Mouse (Mus musculus): ENCODE data around the gene Mospd3. TPM values are rescaled to one million over a fixed set of nuclear protein-coding genes. Genes with fewer than 3 reads are reported as not detected.
A peak's percentile ranks its signal among the peaks of the same experiment; 100 is the strongest.

The Mospd3 gene
- total and polyA plus RNA-seq, 3 experiments, result 10.7 to 32.3 (median 16.3) TPM

- no peak overlapping the region for H3K27ac ChIP-seq
- H3K4me3 ChIP-seq, result peak overlapping the region; percentile 34; the same call in 1 of the 2 replicates
- peak overlapping the region; percentile 9 for H3K9ac ChIP-seq (ENCODE audit: low read depth, low read length)
- DNase-seq, result peak; percentile 41 to 45
- 10% methylated on average over 27 of the region's 27 CpGs for whole genome bisulfite sequencing
- H3K4me1 ChIP-seq (ENCODE audit: control insufficient read depth, insufficient read depth, low read length), result no peaks in the 10 kb centered on the region
- H3K36me3 ChIP-seq (ENCODE audit: control insufficient read depth, insufficient read depth, low read length), result no peaks in the 10 kb centered on the region
- intact Hi-C loops (cut with DNase I), result loop anchor here (5.0 kb wide), 1 partner anchor 174 kb away; no protein-coding TSS in a partner anchor
- H3K27me3 ChIP-seq (ENCODE audit: control insufficient read depth, insufficient read depth, low read length), result 0 out of 2 replicates have a peak, but pooled peaks cover 3% of the 10 kb centered on the region
- H3K79me2 ChIP-seq (replicated peaks; ENCODE audit: control insufficient read depth, insufficient read depth, low read length), result no peaks in the 10 kb centered on the region
- TF ChIP-seq POLR2A (IDR thresholded peaks at IDR 0.05; ENCODE audit: insufficient read depth, low read depth, low read length), result no peak
Measured at GRCm38 (mm10) chr5:137583670-137584169, 17.1 kb downstream of the Mospd3 start.

- Histone ChIP-seq H3K27me3 (ENCODE audit: control insufficient read depth, insufficient read depth, low read length) (0 out of 2 replicates have a peak, but pooled peaks cover 3% of the 10 kb centered on the region), H3K4me3 (no peak overlapping the region), H3K79me2 (replicated peaks; ENCODE audit: control insufficient read depth, insufficient read depth, low read length) (no peaks in the 10 kb centered on the region), H3K4me1 (ENCODE audit: control insufficient read depth, insufficient read depth, low read length) (no peaks in the 10 kb centered on the region), H3K27ac (no peak overlapping the region), H3K36me3 (ENCODE audit: control insufficient read depth, insufficient read depth, low read length) (no peaks in the 10 kb centered on the region), H3K9ac (ENCODE audit: low read depth, low read length) (no peak overlapping the region)
- intact Hi-C loops (cut with DNase I), result loop anchor here (5.0 kb wide), 1 partner anchor 175 kb away; no protein-coding TSS in a partner anchor
- no peak for DNase-seq
- 45% methylated on average over 8 of the region's 8 CpGs for WGBS
- no peak for TF ChIP-seq EP300 (IDR thresholded peaks at IDR 0.05; ENCODE audit: insufficient read depth, low read depth, low read length)
- no peak for TF ChIP-seq CTCF (IDR thresholded peaks at IDR 0.05)
- TF ChIP-seq POLR2A (IDR thresholded peaks at IDR 0.05; ENCODE audit: insufficient read depth, low read depth, low read length), result no peak
Measured at GRCm38 (mm10) chr5:137582702-137583101, 18.2 kb downstream of the Mospd3 start.

- DNase-seq, result no peak
- Histone ChIP-seq H3K79me2 (replicated peaks; ENCODE audit: control insufficient read depth, insufficient read depth, low read length) (no peaks in the 10 kb centered on the region), H3K4me3 (no peak overlapping the region), H3K27me3 (ENCODE audit: control insufficient read depth, insufficient read depth, low read length) (0 out of 2 replicates have a peak, but pooled peaks cover 3% of the 10 kb centered on the region), H3K4me1 (ENCODE audit: control insufficient read depth, insufficient read depth, low read length) (no peaks in the 10 kb centered on the region), H3K36me3 (ENCODE audit: control insufficient read depth, insufficient read depth, low read length) (no peaks in the 10 kb centered on the region), H3K9ac (ENCODE audit: low read depth, low read length) (no peak overlapping the region), H3K27ac (no peak overlapping the region)
- 70% methylated on average over 6 of the region's 6 CpGs for WGBS
- intact Hi-C loops (cut with DNase I), result loop anchor here (5.0 kb wide), 1 partner anchor 177 kb away; no protein-coding TSS in a partner anchor
- TF ChIP-seq EP300 (IDR thresholded peaks at IDR 0.05; ENCODE audit: insufficient read depth, low read depth, low read length), result no peak
- no peak for TF ChIP-seq POLR2A (IDR thresholded peaks at IDR 0.05; ENCODE audit: insufficient read depth, low read depth, low read length)
- no peak for TF ChIP-seq CTCF (IDR thresholded peaks at IDR 0.05)
Measured at GRCm38 (mm10) chr5:137580246-137580645, 20.6 kb downstream of the Mospd3 start.

DNA sequence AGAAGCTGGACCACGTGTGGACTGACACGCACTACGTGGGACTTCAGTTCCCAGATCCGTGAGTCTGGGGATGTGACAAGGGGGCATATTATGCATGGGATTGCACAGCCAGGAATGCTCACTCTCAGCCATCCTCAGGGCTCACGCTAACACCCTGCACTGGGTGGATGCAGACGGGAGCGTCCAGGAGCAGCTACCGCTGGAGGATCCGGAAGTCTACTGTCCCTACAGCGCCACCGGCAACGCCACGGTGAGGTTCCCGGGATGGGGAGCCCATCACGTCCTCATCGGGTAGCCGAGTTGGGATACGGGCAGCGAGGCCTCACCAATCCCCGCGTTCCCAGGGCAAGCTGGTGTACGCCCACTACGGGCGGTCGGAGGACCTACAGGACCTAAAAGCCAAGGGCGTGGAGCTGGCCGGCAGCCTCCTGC is 26.4 kb downstream of the Mospd3 start:
- Histone ChIP-seq H3K27ac (no peak overlapping the region), H3K27me3 (ENCODE audit: control insufficient read depth, insufficient read depth, low read length) (peaks cover 2% of the 10 kb centered on the region), H3K4me3 (peak overlapping the region; percentile 39), H3K4me1 (ENCODE audit: control insufficient read depth, insufficient read depth, low read length) (peaks cover 2% of the 10 kb centered on the region; the same call in 1 of the 2 replicates), H3K36me3 (ENCODE audit: control insufficient read depth, insufficient read depth, low read length) (no peaks in the 10 kb centered on the region), H3K9ac (ENCODE audit: low read depth, low read length) (no peak overlapping the region; the same call in 1 of the 2 replicates), H3K79me2 (replicated peaks; ENCODE audit: control insufficient read depth, insufficient read depth, low read length) (no peaks in the 10 kb centered on the region)
- peak; percentile 49 to 61 for DNase-seq
- intact Hi-C loops (cut with DNase I), result no loop called here
- 10% methylated on average over 27 of the region's 27 CpGs for WGBS
- TF ChIP-seq EP300 (IDR thresholded peaks at IDR 0.05; ENCODE audit: insufficient read depth, low read depth, low read length) (no peak), CTCF (IDR thresholded peaks at IDR 0.05) (peak; percentile 64), POLR2A (IDR thresholded peaks at IDR 0.05; ENCODE audit: insufficient read depth, low read depth, low read length) (no peak)

DNA sequence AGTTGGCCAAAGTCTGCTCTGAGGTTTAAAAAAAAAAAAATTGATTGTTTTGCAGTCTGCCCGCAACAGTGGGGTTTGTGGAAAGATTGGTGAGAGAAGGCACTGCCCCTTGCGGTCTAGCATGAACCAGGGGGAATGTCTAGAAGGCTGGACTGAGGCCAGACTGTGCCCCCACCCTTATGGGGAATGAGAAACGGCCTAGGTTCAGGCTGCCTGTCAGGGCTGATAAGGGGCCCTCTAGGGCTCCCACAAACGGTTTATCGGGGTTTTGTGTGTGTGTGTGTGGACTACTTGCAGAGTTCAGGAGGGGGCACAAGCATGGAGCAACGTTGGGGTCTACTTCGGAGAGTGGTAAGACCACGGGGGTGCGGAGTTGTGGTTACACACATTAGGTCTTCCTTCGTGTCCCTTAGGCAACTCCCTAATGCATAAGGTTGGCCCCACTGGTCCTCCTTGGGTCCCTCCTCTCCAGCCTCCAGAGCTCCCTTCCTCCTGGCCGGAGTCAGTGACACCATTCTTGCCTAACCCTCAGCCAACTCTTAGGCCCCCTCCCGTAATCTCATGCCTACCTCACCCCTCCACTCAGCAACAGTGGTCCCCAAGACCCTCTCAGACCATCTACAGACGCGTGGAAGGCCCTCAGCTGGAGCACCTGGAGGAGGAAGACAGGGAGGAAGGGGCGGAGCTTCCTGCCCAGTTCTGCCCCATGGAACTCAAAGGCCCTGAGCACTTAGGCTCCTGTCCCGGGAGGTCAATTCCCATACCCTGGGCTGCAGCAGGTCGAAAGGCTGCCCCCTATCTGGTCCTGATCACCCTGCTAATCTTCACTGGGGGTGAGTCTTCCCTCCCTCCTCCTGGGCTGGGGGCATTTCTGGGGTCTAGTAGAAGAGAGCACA is 29.9 kb downstream of the Mospd3 start:
- 63% methylated on average over 17 of the region's 17 CpGs for WGBS
- intact Hi-C loops (cut with DNase I), result no loop called here
- no peaks in the 10 kb centered on the region for H3K79me2 ChIP-seq (replicated peaks; ENCODE audit: control insufficient read depth, insufficient read depth, low read length)
- no peaks in the 10 kb centered on the region for H3K36me3 ChIP-seq (ENCODE audit: control insufficient read depth, insufficient read depth, low read length)
- TF ChIP-seq EP300 (IDR thresholded peaks at IDR 0.05; ENCODE audit: insufficient read depth, low read depth, low read length) (no peak), CTCF (IDR thresholded peaks at IDR 0.05) (no peak), POLR2A (IDR thresholded peaks at IDR 0.05; ENCODE audit: insufficient read depth, low read depth, low read length) (no peak)
- no peak overlapping the region for H3K4me3 ChIP-seq
- H3K4me1 ChIP-seq (ENCODE audit: control insufficient read depth, insufficient read depth, low read length), result peaks cover 2% of the 10 kb centered on the region; the same call in 1 of the 2 replicates
- no peak for DNase-seq
- peaks cover 2% of the 10 kb centered on the region for H3K27me3 ChIP-seq (ENCODE audit: control insufficient read depth, insufficient read depth, low read length)
- H3K27ac ChIP-seq, result no peak overlapping the region
- H3K9ac ChIP-seq (ENCODE audit: low read depth, low read length), result no peak overlapping the region

Data from heart, adult 2 months (tissue).